Mouse (Mus musculus): Measurements from ENCODE around the gene Tcp10a. TPM values are rescaled to one million over a fixed set of nuclear protein-coding genes. Genes with fewer than 3 reads are reported as not detected.
"Not testable (repeated sequence)": the region's sequence is repeated elsewhere in the genome, so short reads cannot be mapped to it uniquely, and the experiment has no call there.

Tcp10a gene
- total RNA-seq (2021), result under 1 TPM in 1 of 2 experiments, not detected in 1; 0.16 TPM
- long read RNA-seq, experiment 1, result 0 reads
- long read RNA-seq, experiment 2, result 0 reads

DNA sequence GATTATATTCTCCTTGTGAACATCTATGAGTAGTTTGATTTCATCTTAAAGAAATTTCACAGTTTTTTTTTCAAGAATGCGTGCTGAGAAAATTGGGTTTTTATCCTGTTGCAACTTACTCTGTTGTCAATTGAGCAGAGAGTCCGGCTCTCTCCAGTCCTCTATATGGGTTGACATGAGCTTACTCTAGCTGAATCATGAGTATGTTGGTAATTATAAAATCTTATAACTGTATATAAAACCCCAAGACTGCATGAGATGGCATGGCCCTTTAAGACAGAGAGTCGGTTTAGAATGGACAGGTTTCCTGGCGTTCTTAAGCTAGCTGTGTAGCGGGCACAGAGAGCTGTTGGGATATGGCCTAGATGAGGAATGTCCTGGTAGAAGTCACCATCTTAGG lies at the start of gene Tcp10a:
Tcp10a (plus strand) TSS at position 301 of the 400 bp plus-strand sequence.
- DNase-seq (ENCODE audit: low spot score in 2 of 2), result not testable (repeated sequence)

DNA sequence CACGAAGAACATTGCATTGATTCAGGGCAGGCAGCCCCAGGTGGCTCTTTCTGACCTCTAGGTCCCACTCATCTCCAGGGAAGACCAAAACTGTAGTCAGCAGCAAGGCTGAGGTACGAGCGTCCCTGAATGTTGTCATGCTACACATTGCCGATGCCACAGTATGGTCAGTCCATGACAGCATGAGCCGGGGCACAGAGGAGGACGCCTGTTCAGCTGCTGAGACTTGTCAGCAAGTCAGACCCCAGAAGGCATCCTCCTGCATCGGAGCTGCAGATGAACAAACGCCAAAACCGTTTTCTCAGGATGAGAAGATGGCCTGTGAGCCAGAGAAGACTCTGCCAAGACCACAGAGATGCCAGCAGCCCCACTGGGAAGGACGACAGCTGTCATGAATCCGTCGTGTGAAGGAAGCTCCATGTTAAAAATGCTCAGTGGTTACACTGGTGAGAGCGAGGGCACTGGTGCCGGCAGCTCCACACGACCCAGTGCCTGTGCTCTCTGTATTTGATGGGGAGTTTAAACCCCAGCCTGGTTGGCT lies 45.7 kb upstream of the Tcp10a start:
- DNase-seq (ENCODE audit: low spot score in 2 of 2), result no peak

DNA sequence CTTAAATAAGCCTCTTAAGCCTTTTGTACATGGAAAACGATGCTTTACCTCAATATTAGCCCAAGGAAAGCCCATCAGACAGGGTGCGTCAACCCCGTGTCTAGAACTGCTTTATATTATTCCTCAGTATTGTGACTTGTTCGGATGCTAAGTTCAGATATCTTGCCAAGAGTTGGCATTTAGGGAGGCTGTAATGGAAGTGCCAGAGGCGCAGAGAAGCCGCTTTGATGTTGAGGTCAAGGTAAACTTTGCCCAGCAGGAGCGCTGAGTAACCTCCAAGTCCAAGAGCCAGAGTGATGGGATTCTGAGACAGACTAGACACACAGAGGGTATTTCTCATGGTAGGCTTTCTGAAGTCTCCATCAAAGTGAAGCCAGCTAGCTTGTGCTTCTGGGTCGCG lies 45.2 kb upstream of the Tcp10a start:
- no peak for DNase-seq (ENCODE audit: low spot score in 2 of 2)

DNA sequence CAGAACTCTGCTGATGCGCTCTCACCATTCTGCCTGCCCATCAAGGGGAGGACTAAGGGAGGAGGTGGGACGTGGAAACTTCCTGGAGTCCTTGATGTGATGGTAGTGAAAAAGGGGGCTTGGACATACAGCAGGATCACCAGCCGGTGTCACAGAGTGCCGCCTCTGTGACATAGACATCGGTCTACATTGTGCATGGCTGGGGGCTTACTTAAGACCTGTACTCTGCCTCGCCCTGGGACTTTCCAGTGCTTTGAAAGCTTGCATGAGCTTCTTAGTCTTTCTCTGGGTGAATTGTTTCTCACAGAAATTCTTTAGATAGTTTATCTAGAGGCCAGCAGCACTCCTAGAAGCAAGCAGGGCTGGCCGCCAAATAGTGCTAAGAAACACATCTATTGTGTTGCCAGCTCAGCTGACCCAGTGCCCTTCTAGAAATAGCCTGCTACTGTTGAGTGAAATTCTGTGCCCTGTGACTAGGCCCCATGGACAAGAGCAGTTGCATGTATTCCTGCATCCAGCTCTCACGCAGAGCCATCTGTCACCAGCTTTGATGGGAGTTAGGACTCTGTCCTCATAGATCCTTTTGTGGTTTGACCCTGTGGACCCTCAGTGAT lies 40.0 kb upstream of the Tcp10a start:
- no peak for DNase-seq (ENCODE audit: low spot score in 2 of 2)

DNA sequence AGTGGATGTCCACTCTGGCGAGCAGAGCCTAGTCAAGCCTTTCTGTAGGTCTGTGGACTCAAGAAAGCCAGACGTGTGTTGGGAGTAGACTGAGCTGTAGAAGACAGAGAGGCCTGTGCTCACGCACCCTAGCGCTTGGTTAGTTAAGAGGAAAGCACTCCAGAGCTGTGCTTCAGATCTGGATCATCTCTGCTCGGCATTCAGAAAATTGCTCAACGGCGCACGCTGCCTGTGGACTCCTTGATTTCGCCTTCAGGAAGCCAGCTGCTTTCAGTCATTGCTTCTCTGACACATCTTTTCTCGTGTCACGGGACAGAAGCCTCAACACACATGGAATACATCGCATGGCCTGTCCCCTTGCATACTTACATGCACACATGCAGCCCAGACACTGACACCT lies 39.2 kb upstream of the Tcp10a start:
- no peak for DNase-seq (ENCODE audit: low spot score in 2 of 2)

DNA sequence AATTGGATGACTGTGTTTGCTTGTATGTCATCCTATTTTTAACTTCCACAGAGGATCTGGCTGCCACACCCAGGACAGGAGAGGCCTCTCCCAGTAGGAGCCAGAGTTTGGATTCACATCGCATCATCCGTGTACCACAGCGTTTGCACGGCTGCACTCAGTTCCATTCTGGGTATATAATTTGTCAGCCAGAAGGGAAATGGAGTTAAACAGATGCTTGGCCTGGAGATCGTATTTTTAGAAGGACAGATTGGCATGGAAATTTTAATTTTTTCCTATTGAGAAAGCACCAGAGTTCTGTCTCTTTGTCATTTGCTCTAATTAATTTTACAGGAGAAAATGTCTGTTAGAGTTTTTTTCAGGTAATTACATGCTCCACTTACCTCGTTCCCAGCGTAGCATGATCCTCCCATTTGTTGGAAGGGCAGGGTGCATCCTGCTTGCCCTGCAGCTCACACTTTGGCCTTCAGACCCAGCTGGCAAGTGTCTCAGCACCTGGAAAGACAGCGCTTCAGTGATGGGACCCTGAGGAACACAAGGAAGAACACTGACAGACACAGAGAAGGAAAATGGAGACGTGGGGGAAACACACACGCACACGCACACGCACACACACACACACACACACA lies 37.9 kb upstream of the Tcp10a start:
- DNase-seq (ENCODE audit: low spot score in 2 of 2), result peak in 1 of 2 experiments; percentile 53

DNA sequence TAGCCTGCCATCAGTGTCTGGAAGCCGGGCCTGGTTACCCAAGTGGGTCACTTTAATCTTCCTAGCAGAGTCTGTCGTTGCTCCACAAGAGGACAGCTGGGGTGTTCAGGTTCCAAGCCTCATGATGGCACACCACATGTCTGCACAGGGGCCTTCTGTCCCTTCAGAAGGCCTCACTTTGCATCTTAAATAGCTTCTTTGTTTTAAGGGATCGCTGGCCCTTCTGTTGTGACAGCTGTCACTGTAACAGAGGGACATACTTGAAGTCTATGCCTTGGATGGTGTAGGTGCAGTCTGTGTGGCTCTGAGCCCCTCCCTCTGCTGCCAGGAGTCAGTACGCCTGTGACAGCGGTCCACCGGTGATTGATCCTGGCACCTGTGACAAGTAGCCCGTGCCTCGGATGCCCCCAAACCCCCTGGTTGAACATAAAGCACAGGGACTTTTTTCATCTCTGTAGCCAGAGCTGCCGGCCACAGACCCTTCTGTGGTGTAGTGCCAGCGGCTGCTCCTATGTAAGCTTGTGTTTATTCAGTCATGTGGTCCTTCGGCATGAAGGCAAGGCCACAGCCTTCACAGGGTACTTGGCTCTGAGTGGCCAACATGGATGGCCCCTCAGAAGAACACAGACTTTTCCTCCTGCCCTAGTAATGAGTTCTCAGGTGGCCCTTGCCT lies 32.3 kb upstream of the Tcp10a start:
- peak in 1 of 2 experiments; percentile 52 for DNase-seq (ENCODE audit: low spot score in 2 of 2)

DNA sequence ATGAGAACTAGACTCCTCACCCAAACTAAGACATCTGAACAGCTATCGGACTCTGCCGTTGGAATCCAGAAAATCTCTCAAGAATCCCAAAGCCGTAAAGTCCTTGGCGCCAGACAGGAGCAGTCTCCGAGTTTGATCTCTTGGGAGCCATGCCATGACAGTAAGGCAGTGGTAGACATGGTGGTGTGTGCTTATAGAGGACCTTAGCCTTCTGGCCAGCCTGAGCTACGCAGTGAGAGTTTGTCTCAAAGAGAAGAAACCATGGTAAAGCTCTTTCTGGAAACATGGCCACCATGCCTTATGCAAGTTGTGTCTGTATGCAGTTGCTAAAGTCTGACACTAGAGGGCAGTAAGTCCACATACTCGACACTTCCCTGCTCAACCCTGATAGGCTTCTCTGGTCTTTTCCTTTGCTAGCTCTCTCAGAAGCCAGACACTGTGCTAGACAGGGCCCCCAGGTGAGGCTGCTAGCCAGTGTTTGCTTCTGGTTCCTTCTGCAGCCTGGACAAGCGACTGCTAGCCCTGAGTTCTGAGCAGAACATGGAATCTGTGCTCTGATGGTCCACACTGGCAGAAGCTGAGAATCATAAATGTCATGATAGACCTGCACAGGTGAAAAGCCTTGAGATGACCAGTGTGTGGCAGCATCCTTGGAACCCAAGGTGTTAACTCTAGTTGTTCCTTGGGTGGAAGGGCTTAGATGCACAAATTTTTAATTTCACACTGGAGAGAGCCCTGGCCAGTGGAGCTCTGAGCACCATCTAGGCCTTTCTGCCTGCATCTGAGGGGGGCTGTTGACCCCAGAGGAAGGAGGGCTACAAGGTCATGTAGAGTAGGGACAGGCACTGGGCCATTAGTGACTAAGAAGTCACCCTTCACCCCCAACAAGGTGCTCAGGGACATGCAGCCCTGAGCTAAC lies 17.9 kb upstream of the Tcp10a start:
- DNase-seq (ENCODE audit: low spot score in 2 of 2), result peak; percentile 68 to 78

DNA sequence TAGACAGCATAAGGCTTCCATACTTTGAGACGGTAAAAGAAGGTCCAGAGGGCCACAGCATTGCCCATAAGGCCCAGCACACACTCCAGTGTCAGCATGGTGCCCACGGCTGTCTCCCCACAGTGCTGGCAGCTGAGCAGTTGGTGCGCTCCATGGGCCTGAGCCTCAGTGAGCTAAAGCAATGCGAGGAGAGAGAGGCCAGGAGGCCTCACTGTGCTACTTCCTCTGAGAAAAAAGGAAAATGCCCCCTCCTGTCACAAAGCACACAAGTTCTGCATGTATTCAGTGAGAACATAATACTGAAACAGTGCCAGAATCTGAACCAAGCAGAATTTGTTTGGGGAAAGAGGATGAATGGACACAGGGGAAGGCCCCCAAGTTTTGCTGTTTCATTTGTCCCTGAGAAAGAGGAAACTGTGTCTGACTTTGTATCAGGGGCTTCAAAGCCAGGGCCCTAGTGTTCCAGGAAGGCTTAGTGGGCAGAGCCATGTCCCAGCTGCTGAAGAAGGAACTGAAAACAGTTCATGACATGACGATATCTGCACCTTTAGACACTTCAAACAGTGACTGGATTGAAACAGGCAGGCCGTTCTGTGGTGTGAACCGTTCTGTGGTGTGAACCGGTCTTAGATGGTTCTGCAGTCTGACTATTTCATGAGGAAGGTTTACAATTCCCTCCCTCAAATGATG lies 8.6 kb upstream of the Tcp10a start:
- DNase-seq (ENCODE audit: low spot score in 2 of 2), result not testable (repeated sequence)

DNA sequence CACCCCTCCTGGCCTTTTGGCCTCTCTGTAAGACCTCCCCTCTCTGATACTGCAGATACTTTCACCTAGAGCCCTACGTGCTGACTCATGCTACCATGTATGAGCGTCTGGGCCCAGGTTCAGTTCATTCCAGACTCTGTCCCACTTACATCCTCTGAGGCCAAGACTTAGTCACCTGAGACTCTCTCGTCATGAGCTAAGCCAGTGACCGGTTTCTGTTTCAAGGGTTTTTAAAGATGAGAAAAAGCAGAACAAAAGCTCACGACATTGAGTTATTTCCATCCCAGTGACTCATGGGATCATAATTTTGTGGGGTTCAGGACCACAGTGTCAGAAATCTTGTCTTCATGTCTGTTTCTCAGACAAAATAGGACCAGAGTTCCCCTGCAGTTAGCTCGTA lies 4.7 kb upstream of the Tcp10a start:
- not testable (repeated sequence) for DNase-seq (ENCODE audit: low spot score in 2 of 2)

DNA sequence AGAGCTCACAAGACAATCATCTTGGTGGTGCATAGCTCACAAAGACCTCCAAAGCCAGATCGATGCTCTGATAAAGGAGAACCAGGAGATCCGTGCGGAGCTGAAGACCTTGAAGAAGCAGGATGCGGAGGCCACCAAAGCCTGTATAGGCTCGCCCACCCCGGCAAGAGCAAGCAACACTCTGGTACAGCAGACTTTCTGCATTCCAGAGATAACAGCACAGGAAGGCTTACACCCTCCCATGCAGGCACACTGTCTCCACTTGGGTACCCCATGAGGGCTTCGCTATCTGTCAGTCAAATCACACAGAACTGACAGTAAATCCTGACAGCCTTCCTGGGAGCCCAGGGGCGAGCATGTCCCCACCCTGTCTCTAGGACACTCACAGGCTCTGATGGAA lies 2.0 kb downstream of the Tcp10a start:
- not testable (repeated sequence) for DNase-seq (ENCODE audit: low spot score in 2 of 2)

DNA sequence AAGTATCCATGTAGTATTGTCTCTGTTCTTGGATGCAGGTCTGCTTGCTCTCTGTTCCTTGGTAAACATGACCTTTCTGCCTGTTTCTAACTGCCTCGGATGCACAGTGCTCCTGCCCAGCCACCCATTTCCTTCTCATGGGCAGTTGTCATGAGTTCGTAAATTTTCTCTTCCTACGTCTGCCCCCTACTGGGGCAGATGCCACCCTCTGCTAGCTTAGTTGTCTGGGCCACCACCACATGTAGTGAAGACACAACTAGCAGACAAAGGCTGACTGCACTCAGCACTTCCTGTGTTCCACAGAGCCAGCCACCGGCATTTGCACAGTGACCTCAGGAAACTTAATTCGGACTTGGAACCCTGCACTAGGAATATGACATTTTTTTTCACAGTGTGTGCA lies 8.3 kb downstream of the Tcp10a start:
- not testable (repeated sequence) for DNase-seq (ENCODE audit: low spot score in 2 of 2)

DNA sequence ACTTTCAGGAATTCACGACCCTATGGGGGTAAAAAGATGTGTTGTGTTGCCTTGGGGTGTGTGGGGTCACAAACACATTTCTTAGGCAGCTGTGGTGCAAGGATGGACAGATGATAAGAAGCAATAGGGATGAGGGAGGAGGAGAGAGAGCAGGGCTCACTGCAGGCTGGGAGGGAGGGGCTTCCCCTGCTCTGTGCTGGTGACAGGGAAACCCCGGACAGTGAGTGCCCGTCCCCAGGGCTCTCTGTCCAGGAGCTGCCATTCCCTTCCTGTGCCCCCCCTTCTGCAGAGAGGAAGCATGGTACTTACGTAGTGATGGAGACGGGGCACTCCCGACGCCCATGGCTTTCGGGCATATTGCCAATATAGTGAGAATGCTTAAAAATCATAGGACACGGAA lies 12.9 kb downstream of the Tcp10a start:
- not testable (repeated sequence) for DNase-seq (ENCODE audit: low spot score in 2 of 2)

DNA sequence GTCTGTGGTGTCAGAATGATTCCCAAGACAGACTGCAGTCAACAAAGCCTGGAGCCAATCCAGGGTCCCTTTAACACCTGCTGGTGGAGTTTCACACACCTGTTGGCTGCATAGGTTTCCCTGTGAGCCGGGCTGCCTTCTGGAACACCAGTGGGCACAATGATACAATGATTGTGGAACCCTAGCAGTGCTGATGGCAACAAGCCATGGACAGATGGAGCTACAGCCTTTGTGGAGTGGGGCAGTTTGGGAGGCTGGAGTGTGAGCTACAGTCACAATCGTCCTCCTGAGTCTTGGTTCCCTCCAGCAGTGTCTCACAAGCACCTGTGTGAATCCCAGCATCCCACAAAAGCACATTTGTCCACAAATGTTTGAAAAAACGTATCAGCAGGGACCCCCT lies 24.3 kb downstream of the Tcp10a start:
- DNase-seq (ENCODE audit: low spot score in 2 of 2), result not testable (repeated sequence)

DNA sequence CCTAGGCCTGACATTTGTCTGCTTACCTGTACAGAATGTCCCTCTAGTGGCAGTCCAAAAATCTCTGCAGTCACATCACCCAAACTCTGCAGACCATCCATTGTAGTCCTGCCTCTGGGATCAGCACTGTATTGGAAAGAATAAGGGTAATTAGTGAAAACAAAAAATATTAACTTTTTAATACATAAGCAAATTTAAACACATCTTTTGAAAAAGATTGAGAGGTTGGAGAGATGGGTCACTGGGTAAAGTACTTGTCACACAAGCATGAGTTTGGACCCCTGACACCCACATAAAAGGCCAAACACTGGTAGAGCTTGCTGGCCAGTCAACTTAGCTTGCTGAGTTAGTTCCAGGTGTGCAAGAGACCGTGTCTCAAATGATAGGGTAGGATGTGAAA lies 28.1 kb downstream of the Tcp10a start, which contains the start of gene Ttll2:
Ttll2 (minus strand) TSS at position 101 of the 400 bp plus-strand sequence.
- not testable (repeated sequence) for DNase-seq (ENCODE audit: low spot score in 2 of 2)

DNA sequence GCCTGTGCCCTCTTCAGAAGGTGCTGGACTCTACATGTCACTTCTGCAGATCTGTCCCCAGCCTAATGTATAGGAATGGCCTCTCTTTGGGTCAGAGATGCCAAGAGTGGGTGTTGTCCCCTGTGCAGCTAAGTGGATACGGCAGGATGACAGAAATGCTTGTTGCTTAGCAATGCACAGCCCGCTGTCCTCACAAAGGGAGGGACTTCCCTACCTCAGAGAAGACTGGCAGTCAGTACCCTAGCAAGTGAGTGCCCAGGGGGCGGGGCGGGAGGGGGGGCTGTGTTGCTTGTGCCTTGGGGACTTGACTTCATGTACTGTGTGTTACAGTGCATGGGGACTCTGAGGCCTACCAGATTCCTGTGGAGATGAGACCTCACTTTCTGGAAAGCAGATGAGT lies 35.4 kb downstream of the Tcp10a start:
- not testable (repeated sequence) for DNase-seq (ENCODE audit: low spot score in 2 of 2)

DNA sequence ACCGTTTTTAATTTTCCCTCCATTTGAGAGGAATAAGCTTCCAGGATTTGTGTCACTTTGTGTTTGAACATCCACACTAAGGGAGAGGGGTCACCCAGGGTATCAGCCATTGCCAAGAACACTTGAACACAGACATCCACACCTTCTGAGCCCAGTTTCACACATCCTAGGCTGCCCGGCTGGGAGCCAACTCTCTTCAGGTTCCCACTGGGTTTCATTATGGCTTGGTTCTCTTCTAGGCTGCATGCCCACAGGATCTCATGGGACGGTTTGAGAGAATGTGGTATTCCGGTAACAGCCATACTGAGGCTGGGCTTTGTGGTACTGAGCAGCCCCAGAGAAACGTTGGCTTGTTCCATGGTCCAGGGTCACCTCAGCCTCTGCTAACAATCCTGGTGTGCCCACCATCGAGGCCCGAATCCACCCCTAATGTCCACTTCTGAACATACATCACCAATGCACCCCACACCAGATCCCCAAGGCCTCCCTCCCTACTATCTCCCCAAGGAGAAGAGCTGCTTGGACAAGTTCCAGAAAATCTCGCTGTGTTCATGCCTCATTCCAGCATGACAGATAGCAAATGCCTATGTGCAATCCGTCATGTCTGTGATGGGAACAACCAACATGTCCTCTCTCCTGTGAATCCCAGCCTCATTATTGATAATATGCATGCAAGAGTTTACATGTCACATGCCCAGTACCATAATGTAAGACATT lies 36.5 kb downstream of the Tcp10a start:
- DNase-seq (ENCODE audit: low spot score in 2 of 2), result peak in 1 of 2 experiments; percentile 45

DNA sequence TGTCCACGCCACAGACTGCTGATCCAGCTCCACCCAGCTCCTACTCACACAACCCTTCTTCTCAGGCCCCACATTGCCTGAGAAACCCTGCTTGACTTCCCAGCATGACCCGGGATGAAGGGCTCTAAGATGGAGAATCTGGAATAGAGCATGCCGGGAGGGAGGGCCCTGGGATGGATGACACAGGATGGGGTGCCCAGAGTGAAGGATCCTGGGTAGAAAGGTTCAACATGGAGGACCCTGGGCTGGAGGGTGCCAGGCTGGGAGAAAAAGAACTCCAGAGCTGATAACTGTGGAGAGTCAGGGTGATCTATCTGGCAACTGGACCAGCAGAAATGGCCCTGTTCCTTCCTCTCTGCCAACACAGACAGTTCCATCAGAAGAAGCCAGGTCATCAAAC lies 41.2 kb downstream of the Tcp10a start:
- not testable (repeated sequence) for DNase-seq (ENCODE audit: low spot score in 2 of 2)

DNA sequence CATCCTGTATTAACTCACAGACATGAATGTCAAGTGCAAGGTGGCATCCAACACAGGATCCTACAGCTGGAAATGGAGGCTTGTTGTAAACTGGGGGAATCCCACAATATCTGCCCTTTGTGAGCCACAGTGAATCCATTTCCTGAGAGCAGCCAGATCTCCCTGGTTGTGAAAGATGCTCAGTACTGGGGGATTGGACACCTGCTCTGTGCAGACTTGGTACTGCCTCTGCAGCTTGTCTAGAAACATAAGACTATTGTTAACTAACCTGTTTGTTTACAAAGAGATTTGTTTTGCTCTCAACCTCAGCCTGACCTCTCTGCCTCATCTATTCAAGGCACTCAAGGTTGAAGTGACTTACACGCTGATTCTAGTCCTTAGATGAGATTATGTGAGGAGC lies 41.8 kb downstream of the Tcp10a start:
- not testable (repeated sequence) for DNase-seq (ENCODE audit: low spot score in 2 of 2)
